Mouse (Mus musculus): Measurements from ENCODE around the gene Copb2.

The Copb2 gene

DNA sequence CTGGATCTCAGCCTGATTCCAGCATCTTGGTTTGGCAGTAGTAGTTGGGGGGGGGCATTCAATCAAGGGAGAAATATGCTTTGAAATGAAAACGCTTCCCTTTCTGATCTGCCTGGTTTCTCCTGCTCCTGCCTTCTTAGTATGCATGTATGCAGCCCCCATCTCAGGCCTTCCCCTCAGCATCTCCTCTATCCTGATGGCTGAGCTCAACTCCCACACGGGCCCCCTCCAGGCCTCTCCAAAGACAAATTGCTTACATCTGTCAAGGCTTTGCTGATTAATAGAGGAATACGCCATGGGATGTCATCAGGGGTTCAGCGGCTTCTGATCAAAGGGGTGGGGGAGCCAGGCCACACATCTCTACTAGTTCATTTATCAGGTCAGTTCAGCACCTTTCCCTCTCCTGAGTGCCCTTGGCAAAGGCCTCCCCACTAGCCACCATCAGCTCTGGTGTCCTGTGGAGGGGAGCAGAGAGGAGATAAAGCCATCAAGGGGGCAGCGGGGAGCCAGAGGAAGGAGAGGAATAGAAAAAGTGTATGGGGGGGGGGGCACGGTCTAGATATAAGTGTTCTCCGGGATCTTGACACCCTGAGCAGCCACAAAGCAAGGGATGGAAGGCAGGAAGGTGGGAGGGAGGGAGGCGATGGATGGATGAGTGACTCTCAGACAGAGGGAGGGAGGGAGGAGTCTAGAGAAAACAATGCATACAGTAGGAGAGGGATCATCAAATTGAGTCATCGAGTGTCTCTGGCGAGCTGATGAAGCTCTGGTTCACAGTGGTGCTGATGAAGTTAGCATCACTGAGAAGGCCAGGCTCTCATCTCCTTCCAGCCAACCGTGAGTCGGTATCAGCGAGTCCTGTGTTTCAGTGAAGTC is 70.0 kb downstream of the Copb2 start:
- no peak for DNase-seq (ENCODE audit: extremely low read depth, insufficient read length, low spot score)
